ENCODE assay signal across 11 mouse cellular contexts in the genomic region with DNA sequence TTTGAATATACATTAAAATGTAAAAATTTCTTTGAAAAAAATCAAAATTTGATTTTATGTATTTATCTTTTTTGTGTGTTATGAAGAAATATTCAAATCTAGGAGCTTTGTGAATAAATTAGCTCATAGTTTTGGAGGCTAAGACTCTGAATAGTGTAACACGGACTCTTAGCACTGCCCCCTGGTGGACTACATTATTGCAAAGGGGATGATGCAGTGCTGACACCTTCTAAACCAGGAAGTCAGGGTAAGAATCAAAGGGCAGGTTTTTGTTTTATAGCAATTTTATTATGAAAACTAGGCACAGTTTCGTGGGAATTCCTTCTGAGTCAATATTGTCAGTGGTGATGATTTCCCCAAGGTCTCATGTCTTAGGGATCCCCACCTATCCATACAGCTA.
DNase-seq lines count a peak whose midpoint lies in the region; ATAC-seq lines count a peak whose summit lies in the region.
"Had no signal": no experiment of that assay in that cellular context is flagged by ENCODE, and none has a peak within 500 bp of the region (broad histone marks: within the 10 kb centered on the region; RNA-seq: fewer than 3 reads in every experiment).

No protein-coding gene starts in this region.

- intact Hi-C loops in gastrocnemius, postnatal 14 days (cut with DNase I; ENCODE audit: low total_unique reads): no loop called here

- H3K27ac ChIP-seq in hindbrain, embryonic 10.5 days: no peak overlapping the region
- no peak overlapping the region for H3K27ac ChIP-seq in hindbrain, embryonic 16.5 days (ENCODE audit: low read depth, low read length)
- H3K27ac ChIP-seq: embryonic facial prominence, embryonic 13.5 days had no signal

- WGBS in hindbrain, embryonic 10.5 days: 75% methylated on average over 2 of the region's 2 CpGs
- 81% methylated on average over 2 of the region's 2 CpGs for WGBS in hindbrain, embryonic 16.5 days

- H3K4me1 ChIP-seq in hindbrain, embryonic 10.5 days (replicated peaks): no peaks in the 10 kb centered on the region
- H3K4me1 ChIP-seq in hindbrain, embryonic 16.5 days (ENCODE audit: control insufficient read depth, insufficient read depth, low read depth, low read length): no peaks in the 10 kb centered on the region
- H3K4me1 ChIP-seq: embryonic facial prominence, embryonic 13.5 days had no signal

- no peaks in the 10 kb centered on the region for H3K27me3 ChIP-seq in hindbrain, embryonic 10.5 days (ENCODE audit: insufficient read depth, poor library complexity, severe bottlenecking)
- no peaks in the 10 kb centered on the region for H3K27me3 ChIP-seq in hindbrain, embryonic 16.5 days (replicated peaks; ENCODE audit: control insufficient read depth, insufficient read depth, low read length)
- H3K27me3 ChIP-seq: embryonic facial prominence, embryonic 13.5 days had no signal

- no peak for ATAC-seq in hindbrain, embryonic 16.5 days

- H3K9me3 ChIP-seq in hindbrain, embryonic 10.5 days: no peaks in the 10 kb centered on the region
- H3K9me3 ChIP-seq in hindbrain, embryonic 16.5 days (ENCODE audit: control insufficient read depth, low read length): no peaks in the 10 kb centered on the region
- H3K9me3 ChIP-seq: embryonic facial prominence, embryonic 13.5 days had no signal

- no peaks in the 10 kb centered on the region for H3K36me3 ChIP-seq in hindbrain, embryonic 10.5 days
- H3K36me3 ChIP-seq in hindbrain, embryonic 16.5 days (ENCODE audit: control insufficient read depth, insufficient read depth, low read length): no peaks in the 10 kb centered on the region
- H3K36me3 ChIP-seq: embryonic facial prominence, embryonic 13.5 days had no signal

- no peak overlapping the region for H3K9ac ChIP-seq in hindbrain, embryonic 16.5 days (ENCODE audit: low read depth, low read length)
- H3K9ac ChIP-seq: embryonic facial prominence, embryonic 13.5 days had no signal

- H3K4me2 ChIP-seq in hindbrain, embryonic 16.5 days (ENCODE audit: low read length): no peak overlapping the region
- H3K4me2 ChIP-seq: embryonic facial prominence, embryonic 13.5 days had no signal

- DNase-seq in hindbrain, embryonic 10.5 days (ENCODE audit: low spot score): peak; percentile 2
- DNase-seq in retina, embryonic 14.5 days (ENCODE audit: low spot score): peak; percentile 18
- DNase-seq in retina, postnatal 1 day: no peak
- peak; percentile 23 for DNase-seq in ZHBTc4 (ENCODE audit: low read depth, low spot score)
- peak; percentile 30 for DNase-seq in lung, postnatal 36 days
- DNase-seq in layer of hippocampus, postnatal 25 days (ENCODE audit: extremely low spot score in 1 of 2, low spot score in 1 of 2): no peak
- DNase-seq in gastrocnemius, postnatal 14 days: no peak
- DNase-seq: kidney, adult 9 months; right cerebral cortex, postnatal 25 days had no signal

- no peak overlapping the region for H3K4me3 ChIP-seq in hindbrain, embryonic 10.5 days
- no peak overlapping the region for H3K4me3 ChIP-seq in hindbrain, embryonic 16.5 days (ENCODE audit: low read length)
- H3K4me3 ChIP-seq: embryonic facial prominence, embryonic 13.5 days had no signal

Comparison
In these comparisons a context has a peak if more than half of its experiments do, and no peak if none do; other contexts are left out.
1. DNase-seq: peak in hindbrain, embryonic 10.5 days (single experiment), retina, embryonic 14.5 days (single experiment), ZHBTc4 (single experiment) and lung, postnatal 36 days (single experiment); none in retina, postnatal 1 day (single experiment), layer of hippocampus, postnatal 25 days (0 of 2) and gastrocnemius, postnatal 14 days (single experiment).